Mouse (Mus musculus) C2C12 (cell line): ENCODE results near the gene Atf3. TPM values are rescaled to one million over a fixed set of nuclear protein-coding genes. Genes with fewer than 3 reads are reported as not detected.

Experiments used
- H3K27me3 ChIP-seq: one replicate; pipeline ENCODE4 v1.6.1; 2011; ENCODE audit not compliant: control insufficient read depth, insufficient read depth, insufficient read length
- H3K36me3 ChIP-seq: one replicate; pipeline ENCODE4 v1.6.1; 2011; ENCODE audit not compliant: control insufficient read depth, insufficient read depth
- H3K4me3 ChIP-seq: one replicate; pipeline ENCODE4 v1.5.1; 2011; ENCODE audit warnings: mild to moderate bottlenecking, control low read depth; ENCODE audit not compliant: poor library complexity, insufficient read depth, severe bottlenecking
- H3K79me2 ChIP-seq: one replicate; pipeline ENCODE4 v1.6.1; 2011; ENCODE audit not compliant: control insufficient read depth, insufficient read depth
- H3K79me3 ChIP-seq: one replicate; pipeline ENCODE4 v1.6.1; 2011; ENCODE audit warnings: low read depth, control low read depth
- H3ac ChIP-seq: one replicate; pipeline ENCODE3; 2011; ENCODE audit warnings: low read depth; ENCODE audit not compliant: control insufficient read depth, insufficient read length
- CEBPB ChIP-seq: IDR thresholded peaks from one replicate; pipeline ENCODE4 v1.6.1; 2011; ENCODE audit warnings: low read depth, mild to moderate bottlenecking, control low read depth, moderate library complexity
- CTCF ChIP-seq: IDR thresholded peaks from one replicate; pipeline ENCODE4 v1.5.1; 2011; ENCODE audit not compliant: control insufficient read depth, insufficient read depth, insufficient read length
- FOSL1 ChIP-seq: IDR thresholded peaks from one replicate; pipeline ENCODE4 v1.8.0; 2011; ENCODE audit warnings: mild to moderate bottlenecking, low read length; ENCODE audit not compliant: poor library complexity, insufficient read depth, severe bottlenecking
- MAX ChIP-seq: IDR thresholded peaks from one replicate; pipeline ENCODE4 v1.6.1; 2011; ENCODE audit warnings: mild to moderate bottlenecking, control low read depth
- MYOD1 ChIP-seq: IDR thresholded peaks from one replicate; pipeline ENCODE4 v1.6.1; 2011; ENCODE audit warnings: low read depth; ENCODE audit not compliant: control insufficient read depth, insufficient read length
- MYOG ChIP-seq: IDR thresholded peaks from one replicate; pipeline ENCODE4 v1.6.1; 2011; ENCODE audit not compliant: control insufficient read depth, insufficient read length; ENCODE audit errors: extremely low read depth
- USF1 ChIP-seq: IDR thresholded peaks from one replicate; pipeline ENCODE4 v1.6.1; 2011; ENCODE audit warnings: low read depth, mild to moderate bottlenecking, control low read depth, moderate library complexity
- long read RNA-seq, 2 experiments: library from polyadenylated mRNA; unstranded; transcript quantifications; one replicate each; pipeline ENCODE4 v2.0.0; 2019 to 2020
- polyA plus RNA-seq: library from polyadenylated mRNA; unstranded; fragments of >200 nt; fragmentation: generic; extraction: Trizol; gene quantifications from one replicate; pipeline ENCODE4 v1.2.1, GENCODE M21; 2012; ENCODE audit warnings: missing spikeins

The Atf3 gene
- 1.4 TPM for polyA plus RNA-seq
- long read RNA-seq, experiment 1: 0 reads
- long read RNA-seq, experiment 2, partial matches to known transcripts: 0 of 2 reads
- long read RNA-seq, experiment 2, other reads (novel, unspliced or antisense): 0 of 2 reads

DNA sequence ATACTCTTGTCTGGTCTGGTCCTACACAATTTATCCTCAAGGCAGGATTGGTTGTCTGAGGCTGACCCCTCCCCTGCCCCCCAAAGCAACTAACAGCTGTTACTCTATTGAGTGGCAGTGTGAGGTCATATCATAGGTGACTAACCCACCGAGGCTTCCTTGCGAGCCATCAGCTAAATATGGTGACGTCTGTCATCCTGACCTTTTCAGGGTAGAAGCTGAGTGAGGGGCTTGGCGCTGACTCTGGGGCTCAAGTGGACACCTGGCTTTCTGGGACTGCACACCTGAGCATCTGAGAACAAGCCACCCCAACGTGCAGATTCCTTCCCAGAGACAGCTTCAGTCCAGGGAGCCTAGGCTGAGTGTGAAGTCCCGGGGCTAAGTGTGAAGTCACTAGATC, at the start of gene Atf3:
TSS of gene Atf3 (minus strand) at position 101 of the 400 bp plus-strand sequence.
- Histone ChIP-seq H3K36me3 (no peaks in the 10 kb centered on the region), H3K79me3 (no peaks in the 10 kb centered on the region), H3K79me2 (no peaks in the 10 kb centered on the region), H3K4me3 (no peak within 1 kb of the TSS), H3K27me3 (no peaks in the 10 kb centered on the region), H3ac (no peak within 1 kb of the TSS)
- TF ChIP-seq CTCF: no peak
- peak; percentile 70 for TF ChIP-seq MYOD1

DNA sequence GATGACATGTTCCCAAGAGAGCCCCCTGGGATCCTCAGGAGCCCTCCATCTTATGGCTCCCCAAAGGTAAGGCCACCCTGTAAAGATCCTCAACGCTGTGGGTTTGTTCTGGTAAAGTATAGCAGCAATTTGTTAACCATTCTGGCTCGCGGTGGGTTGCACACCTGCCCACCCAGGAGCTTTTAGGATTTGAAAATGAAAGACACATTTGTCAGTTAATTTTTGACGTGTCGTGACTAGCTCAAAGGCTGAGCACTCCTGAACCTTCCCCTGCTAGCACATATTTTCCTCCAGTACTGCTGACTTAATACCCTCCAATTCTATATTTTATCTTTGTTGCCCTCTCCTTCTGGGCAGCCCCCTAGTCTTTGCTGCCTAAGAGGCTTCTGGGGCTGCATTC, 49.3 kb upstream of the Atf3 start:
- TF ChIP-seq MAX (no peak), MYOG (no peak), USF1 (no peak), FOSL1 (no peak), CEBPB (no peak), MYOD1 (no peak), CTCF (no peak)
- no peak overlapping the region for H3K4me3 ChIP-seq
- no peaks in the 10 kb centered on the region for H3K79me2 ChIP-seq
- no peaks in the 10 kb centered on the region for H3K27me3 ChIP-seq
- H3K79me3 ChIP-seq: no peaks in the 10 kb centered on the region
- H3ac ChIP-seq: no peak overlapping the region
- no peaks in the 10 kb centered on the region for H3K36me3 ChIP-seq

DNA sequence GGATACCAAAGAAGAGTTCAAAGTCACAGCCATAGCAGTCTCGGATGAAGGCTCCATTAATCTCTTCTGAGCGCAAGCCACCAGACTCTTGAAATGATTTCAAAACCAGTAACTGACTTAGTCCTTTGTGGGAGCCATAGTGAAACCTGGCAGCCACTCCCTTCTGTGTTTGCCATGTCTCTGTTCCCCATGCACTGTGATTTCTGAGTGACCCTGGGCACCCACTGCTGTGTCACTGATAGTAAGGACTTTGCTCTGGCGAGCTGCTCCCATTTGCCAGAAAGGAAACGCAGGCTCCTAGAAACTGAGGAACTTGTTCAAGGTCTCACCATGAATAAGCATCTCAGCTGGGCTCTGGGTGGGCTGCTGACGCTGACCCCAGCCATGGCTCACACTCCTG, 45.6 kb upstream of the Atf3 start:
- Histone ChIP-seq H3K27me3 (no peaks in the 10 kb centered on the region), H3K4me3 (no peak overlapping the region), H3K79me3 (no peaks in the 10 kb centered on the region), H3K79me2 (no peaks in the 10 kb centered on the region), H3K36me3 (no peaks in the 10 kb centered on the region), H3ac (no peak overlapping the region)
- TF ChIP-seq FOSL1 (no peak), USF1 (no peak), MAX (no peak), MYOD1 (no peak), CEBPB (no peak), MYOG (no peak), CTCF (no peak)

DNA sequence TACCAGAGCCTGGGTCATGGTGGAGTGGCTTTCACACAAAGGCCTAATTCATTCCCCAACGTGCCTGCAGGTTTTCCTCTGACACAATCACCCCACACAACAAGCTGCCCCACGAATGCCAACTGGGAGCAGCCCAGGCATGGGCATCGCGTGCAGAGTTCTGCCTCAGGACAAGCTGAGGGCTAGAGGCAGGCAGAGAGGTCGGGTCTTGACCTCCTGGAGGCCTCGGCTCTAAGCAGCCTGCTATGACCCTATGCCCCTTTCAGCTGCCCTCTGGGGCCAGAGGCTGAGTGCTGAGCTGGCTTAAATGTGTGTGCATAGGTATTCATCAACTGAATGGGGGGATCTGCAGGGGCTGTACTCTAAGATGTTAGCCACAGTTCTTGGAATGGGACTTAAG, 44.0 kb upstream of the Atf3 start:
- no peaks in the 10 kb centered on the region for H3K36me3 ChIP-seq
- no peaks in the 10 kb centered on the region for H3K79me3 ChIP-seq
- H3K27me3 ChIP-seq: no peaks in the 10 kb centered on the region
- no peaks in the 10 kb centered on the region for H3K79me2 ChIP-seq
- no peak overlapping the region for H3ac ChIP-seq
- TF ChIP-seq USF1 (no peak), MYOG (no peak), CTCF (no peak), MAX (no peak), CEBPB (no peak), MYOD1 (no peak), FOSL1 (no peak)
- no peak overlapping the region for H3K4me3 ChIP-seq

GRCm38 (mm10) chr1:191259661-191260060, 41.8 kb upstream of the Atf3 start:
- TF ChIP-seq CEBPB: no peak
- no peak for TF ChIP-seq FOSL1
- TF ChIP-seq MYOD1: no peak
- TF ChIP-seq MAX: no peak
- TF ChIP-seq USF1: no peak
- H3K79me3 ChIP-seq: no peaks in the 10 kb centered on the region
- no peaks in the 10 kb centered on the region for H3K36me3 ChIP-seq
- no peak overlapping the region for H3K4me3 ChIP-seq
- H3K79me2 ChIP-seq: no peaks in the 10 kb centered on the region
- H3ac ChIP-seq: no peak overlapping the region
- H3K27me3 ChIP-seq: no peaks in the 10 kb centered on the region

GRCm38 (mm10) chr1:191259121-191259520, 41.3 kb upstream of the Atf3 start:
- Histone ChIP-seq H3K36me3 (no peaks in the 10 kb centered on the region), H3K79me3 (no peaks in the 10 kb centered on the region)

More at GRCm38 (mm10) chr1:191259121-191259520, 41.3 kb upstream of the Atf3 start:
- Histone ChIP-seq H3K4me3 (no peak overlapping the region), H3ac (no peak overlapping the region), H3K27me3 (no peaks in the 10 kb centered on the region), H3K79me2 (no peaks in the 10 kb centered on the region)
- TF ChIP-seq MYOD1 (no peak), CEBPB (no peak), FOSL1 (no peak), CTCF (no peak), MAX (no peak), USF1 (no peak), MYOG (no peak)
